Mouse (Mus musculus) MEL-GATA-1-ER (cell line): ENCODE data around the gene Fancc.
"Not testable (repeated sequence)": the region's sequence is repeated elsewhere in the genome, so short reads cannot be mapped to it uniquely, and the experiment has no call there.

Experiments
- DNase-seq: peaks from one replicate; pipeline ENCODE4 v3.0.0-alpha.2; 2012; ENCODE audit warnings: low read depth; ENCODE audit errors: extremely low read depth

The Fancc gene

DNA sequence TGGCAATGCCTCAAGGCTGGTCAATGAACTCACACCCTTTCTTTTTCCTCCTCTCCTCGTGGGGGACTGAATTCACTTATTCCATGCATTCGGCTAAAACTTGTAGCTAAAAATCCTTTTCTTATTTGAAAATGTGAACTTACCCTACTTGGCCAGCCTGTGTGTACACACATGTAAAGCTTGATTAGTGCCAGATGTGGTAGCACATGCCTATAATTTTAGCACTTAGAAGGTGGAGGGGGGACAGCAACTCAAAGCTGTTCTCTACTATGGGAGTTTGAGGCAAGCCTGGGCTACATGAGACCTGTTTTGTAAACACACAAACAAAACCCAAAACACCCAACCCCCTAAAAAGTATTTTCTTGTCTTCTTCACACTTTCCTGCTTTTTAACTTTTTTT, 19.5 kb upstream of the Fancc start:
- no peak for DNase-seq

DNA sequence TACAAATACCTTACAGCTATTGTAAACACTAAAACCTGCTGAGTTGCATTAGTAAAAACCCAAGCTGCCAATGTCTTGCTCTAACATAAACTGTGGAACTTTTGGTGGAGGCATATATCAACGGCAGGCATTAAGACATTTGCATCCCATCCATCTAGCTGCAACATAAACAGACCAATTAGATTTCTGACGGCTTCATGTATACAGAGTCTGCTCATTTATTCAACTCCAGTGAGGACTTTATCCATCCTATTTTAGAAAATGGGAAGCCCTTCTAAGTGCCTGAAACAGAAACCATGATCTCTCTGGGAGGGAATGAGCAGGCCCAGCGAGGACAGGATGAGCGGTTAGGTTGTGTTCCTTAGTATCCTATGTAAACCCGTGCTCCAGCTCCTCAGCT, 18.5 kb upstream of the Fancc start:
- no peak for DNase-seq

DNA sequence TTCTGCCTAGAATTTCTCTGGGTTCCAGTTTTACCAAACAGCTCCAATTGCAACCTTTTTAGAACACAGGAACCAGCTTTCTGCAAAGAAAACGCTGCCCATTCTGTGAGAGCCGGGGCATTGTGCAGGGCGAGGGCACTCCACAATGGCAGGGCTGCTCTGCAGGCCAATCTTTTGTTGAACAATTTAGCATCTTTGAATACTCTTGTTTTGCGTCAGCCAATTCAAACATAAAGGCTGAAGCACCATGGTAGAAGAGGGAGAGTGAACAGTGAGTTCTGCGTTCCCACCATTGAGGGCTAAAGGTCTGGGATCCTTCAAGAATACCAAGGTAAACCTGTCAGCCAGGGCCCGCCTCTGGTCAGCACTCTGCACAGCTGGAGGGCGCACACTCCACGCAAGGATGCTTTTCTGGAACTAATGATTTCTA, 17.9 kb upstream of the Fancc start:
- DNase-seq, result no peak

DNA sequence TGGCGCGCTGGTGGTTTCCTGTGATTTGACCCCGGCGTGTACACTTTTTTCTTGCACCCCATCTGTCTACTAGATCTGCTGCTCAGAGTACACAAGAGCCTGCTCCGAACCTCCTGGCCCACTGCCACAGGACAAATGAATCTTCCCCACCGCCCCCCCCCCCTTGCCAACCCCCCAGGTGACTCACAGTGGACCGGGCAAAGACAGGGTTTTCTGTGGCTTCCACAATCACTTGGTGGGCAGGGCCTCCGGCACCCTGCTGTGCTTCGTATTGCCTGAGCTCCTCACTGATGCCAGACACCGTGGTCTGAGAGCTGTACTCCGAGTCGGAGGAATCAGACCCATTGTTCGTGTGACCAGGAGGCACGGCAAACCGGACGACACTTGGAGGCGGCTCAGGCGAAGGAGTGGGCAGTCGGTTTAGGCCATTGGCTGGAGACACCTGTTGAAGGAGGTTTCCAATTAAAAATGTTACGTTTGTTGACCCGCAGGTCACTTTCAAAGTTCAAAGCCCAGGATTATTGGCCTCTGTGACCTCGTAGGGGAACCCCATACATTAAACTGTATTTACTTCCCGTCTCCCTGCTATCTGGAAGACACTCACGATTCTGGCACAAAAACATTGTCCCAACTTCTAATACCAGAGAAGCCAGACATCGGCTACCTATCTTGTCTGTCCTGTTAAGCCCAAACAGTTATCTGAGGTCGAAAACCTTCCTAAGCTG, 16.5 kb upstream of the Fancc start:
- DNase-seq, result no peak

DNA sequence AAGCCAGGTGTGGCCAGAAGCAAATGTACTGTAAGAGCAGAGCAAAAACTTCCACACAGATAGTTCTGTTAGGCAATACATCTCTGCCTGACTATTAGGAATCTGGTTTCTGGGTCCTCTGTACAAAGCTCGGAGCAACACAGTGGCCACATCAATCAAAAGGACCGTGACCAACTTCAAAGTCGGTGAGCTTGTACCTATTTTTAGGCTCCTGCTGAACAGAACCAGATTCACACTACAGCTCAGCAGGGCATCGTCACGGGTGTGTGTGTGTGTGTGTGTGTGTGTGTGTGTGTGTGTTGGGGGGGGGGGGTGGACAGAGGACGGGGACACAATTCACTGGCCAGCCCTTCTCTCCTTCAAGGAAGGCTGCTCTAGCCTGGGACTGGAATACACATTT, 15.3 kb upstream of the Fancc start:
- no peak for DNase-seq

DNA sequence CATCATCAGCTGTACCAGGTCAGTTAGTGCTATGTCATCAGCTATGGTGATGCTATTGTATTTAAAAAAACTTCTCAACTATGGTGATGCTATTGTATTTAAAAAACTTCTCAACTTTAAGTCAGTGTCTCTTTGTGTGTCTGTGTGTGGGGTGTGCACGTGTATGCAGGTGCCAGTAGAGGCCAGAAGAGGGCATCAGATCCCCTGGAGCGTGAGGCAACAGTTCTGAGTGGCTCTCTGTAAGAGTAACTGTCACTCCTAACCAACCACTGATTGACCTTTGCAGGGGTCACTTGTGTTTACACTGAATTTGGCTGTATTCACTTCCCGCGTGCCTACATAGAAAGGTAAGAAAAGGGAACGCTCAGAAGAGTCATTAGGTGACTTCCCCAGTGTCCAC, 10.7 kb upstream of the Fancc start:
- no peak for DNase-seq

DNA sequence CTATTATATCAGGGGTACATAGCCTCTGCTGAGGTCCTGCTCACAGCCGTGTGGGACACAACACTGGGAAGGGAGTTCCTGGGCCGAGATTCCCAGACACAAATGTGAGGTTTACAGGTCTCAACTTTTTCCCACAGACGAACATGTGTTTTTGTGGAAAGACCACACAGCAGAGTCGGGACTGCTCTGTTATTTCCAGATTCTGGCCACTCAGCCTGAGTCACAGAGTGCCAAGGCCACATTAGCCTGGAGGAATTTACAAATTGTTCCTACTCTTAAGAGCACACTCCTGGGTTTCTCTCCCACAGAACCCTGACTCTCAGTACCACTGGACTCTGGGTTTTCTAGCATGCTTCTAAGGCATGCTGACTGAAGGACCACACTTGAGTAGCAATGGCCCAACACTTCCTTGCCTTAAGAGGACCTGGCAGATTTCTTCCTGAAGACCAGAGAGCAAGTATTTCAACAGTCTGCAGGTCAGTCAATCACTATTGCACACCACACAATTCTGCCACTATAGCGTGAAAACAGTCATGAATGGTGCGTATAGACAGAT, 10.0 kb upstream of the Fancc start:
- no peak for DNase-seq

DNA sequence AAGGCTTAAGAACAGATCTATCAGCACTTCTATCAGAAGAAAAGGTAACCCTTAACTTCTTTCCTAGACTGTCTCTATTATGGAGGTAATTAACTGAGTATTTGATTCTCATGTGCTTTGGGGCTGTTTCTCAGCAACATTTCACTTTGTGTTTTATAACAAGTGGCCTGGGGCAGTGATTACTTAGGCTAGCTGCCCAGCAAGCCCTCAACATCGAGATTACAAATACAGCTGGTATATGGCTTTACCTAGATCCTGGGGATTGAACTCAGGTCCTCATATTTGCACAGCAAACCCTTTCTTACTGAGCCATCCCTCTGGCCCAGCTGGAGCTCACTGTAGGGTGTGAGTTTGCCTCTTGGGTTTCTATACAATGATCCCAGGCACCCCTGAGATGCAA, 9.3 kb upstream of the Fancc start:
- DNase-seq, result no peak

DNA sequence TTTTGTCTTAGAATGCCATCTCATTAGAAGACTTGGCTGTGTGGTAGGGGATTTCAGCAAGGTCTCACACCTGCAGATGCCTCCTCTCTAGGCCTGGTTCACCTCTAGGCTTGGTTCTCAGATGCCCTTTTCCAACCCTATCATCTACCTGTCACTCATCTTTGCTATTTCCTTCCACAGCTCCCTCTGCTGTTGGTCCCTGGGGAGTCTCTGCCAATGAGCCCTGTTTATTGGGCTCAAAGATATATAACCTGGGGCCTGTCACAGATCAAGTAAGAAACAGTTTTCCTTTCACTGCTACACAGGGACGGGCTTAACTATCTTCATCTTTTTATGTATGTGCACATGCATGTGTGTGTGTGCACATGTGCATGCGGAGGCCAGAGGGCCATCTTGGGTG, 5.3 kb upstream of the Fancc start:
- no peak for DNase-seq

DNA sequence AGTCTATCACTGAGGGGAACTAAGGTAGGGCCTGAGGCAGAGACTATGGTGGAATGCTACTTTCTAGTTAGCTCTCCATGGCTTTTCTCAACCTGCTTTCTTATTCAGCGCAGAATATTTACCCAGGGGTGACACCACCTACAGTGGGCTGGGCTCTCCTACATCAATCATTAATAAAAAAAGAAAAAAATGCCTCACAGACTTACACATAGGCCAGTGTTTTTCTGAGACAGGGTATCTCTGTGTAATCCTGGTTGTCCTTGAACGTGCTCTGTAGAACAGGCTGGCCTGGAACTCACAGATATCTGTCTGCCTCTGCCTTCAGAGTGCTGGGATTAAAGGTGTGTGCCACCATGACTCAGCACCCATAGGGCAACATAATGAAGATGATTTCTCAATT, 2.4 kb upstream of the Fancc start:
- no peak for DNase-seq

DNA sequence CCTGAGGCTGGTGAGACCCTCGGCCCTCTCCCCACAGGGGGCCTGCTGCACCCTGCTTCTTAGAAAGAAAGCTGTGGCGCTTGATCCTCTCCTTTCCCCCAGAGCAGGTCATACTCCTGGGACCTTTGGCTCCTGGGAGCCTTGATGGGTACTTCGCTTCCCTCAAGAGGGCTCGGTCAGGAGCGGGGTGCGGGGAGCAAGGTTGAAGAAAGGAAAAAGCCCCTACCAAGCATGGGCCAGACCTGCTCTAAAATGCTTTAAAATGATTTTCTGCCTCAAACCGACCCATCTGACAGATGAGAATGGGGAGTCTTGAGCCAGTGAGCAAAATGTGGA, 9.4 kb downstream of the Fancc start:
- DNase-seq, result no peak

DNA sequence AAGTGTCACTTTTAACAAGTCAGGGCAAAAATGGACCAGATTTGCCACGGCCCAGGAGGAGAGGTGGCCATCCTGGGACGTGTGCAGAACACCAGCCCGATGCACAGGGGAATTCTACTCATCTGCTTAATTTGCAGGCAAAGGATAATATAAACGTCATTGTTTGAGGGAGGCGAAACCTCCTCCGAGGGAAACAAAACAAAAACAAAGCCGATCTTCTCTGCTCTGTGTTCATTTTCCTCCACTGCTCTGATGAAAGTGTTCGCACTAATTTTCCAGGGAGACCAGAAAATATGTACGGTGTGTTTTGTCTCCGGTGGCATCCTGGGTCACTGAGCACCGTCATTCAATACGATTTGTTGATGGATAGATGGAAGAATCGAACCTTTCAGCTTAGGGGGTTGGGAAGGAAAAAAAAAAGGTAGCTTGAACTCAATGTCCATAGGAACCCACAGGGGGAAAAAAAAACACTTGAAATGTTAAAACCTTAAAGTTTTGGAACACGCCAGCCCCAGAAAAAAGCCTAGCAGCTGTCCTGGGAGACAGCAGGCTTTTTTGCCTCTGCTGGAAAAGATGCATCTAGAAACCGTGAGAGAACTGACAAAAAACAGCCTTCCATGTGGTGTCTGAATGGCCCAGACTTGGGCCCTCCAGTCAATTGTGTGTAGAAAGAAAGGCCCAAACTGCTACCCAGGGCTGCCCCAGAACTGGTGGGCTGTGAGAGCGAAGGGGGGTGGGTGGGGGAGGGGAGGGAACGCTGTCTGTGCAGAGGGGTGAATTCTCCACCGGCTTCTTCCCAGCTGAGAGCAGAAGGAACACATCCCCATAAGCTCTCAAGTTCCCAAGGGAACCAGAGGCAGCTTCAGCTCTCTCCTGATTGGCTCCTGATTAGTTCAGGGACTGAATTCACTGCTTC, 10.0 kb downstream of the Fancc start:
- DNase-seq, result no peak

DNA sequence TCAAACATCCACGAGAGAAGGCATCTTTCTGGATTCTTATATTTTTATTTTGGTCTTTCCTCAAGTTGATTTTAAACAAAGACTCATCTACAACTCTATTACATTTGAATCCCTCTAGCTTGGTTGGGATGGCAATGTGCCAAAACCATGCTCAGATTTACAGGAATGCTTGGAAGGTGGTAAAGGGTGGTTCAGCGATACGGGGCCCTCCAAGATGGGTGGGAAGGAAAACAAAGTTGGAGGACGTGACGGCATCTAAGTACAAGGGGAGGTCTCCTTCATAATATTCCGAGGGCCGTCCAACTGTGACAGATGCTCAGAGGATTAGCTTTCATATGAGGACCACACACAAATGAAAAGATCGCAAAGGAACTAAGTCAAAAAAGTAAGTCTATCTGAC, 21.7 kb downstream of the Fancc start:
- no peak for DNase-seq

DNA sequence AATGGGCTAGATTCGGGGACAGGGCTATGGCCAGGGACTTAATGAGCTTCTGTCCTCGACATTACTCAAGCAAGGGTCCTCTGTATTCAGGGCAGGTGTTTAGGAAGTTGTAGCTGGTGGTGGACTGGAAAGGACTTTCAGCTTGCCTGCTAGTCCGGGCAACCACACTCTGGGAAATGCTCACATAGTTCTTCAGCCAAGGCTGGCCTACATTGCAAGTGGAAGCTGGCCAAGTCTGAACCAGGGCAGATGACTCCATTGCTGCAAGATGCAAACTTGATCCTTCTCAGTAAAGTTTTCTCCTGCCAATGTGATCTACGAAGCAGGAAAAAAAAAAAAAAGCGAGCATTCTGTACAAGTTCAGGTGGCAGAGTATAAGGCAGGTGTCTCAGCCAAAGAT, 44.2 kb downstream of the Fancc start:
- no peak for DNase-seq

DNA sequence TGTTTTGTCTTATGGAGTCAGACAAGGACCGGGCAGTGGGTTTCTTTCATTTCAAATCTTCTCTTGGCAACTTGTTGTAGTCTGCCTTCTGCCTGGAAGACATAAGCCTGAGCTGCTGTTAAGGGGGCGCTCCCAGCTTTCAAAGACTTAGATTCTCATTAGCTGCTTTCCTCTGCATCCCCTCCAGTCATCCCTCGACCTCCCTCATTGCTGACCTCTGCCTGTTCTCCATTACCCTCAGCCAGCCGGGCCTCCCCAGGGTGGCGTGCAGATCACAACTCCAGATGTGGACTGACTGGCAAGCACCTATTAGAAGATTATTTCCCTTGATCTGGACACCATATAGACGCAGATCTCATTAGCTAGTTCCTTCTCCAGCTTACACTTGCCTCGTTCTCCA, 45.9 kb downstream of the Fancc start:
- no peak for DNase-seq

DNA sequence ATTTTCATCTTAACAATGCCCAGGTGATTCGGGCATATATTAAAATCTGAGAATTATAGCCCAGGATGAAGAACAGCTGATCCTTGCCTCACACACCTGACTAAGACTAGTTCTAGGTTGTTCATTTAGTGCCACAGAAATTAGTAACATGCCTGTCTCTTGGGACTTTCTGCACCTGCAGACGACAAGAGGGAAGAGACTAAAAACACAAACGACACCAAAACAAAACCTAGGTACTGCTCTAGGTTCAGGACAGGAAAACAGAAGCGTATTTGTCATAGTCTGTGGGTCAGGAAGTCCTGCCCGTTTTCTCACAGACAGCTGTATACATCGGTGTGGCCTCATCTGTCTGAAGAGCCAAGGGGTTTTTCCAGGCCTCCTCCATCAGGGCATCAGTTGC, 51.7 kb downstream of the Fancc start:
- DNase-seq, result no peak

DNA sequence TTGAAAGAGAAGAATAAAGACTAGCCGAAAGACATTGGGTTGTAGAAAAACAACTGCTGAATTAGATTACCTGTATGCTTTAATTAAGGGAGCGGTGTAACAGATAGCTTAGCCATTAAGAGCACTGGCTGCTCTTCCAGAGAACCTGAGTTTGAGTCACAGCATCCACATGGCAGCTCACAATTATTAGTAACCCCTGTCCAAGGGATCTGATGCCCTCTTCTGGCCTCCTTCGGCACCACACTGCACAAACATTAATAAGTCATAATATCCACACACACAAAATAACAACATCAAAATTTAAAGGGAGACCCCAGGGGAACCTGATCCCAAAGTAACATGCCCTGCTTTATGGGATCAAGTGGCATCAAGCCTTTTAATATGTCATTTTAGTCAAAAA, 64.3 kb downstream of the Fancc start:
- DNase-seq, result peak; percentile 53

DNA sequence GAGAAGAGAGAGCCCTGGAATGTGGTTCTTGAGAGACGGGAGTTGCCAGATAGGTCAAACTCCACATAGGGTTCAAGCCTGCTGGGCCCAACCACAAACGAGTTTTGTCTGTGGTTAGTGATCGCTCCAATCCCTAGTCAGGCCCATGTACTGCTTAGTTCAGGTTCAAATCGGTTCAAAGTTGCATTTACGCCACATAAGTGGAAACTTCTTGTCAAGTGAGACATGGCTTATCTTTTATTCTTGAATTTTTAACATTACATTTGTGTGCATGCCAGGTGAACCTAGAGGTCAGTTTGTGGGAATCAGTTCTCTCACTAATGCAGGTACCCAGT, 65.3 kb downstream of the Fancc start:
- peak; percentile 62 for DNase-seq

DNA sequence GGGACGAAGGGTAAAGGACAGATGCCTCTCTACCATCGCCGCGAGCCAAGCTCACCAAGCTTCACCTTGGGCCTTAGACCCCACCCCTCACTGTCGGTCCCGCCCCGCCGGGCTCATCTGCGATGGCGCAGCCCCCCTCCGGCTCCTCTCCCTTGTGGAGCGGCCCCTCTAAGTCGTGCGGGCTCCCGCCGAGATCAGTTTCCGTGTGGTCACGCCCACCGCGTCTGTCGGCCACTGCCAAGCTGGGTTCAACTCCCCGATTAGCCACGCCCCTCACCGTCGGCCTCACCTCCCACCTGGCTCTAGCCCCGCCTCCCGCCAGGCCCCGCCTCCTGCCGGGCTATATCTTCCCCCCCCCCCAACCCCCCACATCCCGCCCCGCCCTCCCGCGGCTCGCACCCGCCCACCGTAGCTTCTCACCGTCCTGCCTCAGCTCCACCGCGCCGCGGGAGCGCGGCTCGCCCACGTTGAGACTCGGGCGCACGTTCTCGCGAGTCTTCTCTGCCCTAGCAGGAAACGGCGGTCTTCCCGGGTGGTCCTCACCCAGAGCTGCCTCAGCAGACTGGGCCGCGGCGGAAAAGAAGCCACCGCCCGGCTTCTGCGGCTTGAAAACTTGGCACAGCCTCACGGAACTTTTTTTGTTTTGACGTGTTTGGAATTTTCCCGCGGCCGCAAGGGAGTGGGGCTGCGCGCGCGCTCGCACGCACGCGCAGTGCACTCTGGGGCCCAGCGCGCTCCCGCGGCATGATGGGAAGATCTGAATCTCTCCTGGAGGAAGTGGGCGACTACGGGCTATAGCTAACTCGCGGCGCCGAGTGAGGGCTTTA, 65.8 kb downstream of the Fancc start:
- peak; percentile 87 for DNase-seq

DNA sequence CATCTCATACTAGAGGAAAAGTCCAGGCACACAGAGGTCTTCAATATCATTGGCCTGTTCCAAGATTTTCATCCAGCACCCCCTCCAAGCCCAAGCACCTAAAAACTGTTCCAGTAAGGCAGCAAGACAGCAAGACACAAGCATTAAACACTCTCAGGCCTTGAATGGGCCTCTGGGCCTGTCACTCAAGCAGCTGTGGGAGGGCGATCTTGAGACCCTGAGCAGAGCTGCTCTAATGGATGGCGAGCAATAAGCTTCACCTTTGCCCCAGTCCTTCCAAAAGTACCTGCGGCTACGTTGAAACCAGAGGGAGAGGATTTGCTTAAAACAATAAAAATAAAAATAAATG, 66.4 kb downstream of the Fancc start:
- peak; percentile 75 for DNase-seq

DNA sequence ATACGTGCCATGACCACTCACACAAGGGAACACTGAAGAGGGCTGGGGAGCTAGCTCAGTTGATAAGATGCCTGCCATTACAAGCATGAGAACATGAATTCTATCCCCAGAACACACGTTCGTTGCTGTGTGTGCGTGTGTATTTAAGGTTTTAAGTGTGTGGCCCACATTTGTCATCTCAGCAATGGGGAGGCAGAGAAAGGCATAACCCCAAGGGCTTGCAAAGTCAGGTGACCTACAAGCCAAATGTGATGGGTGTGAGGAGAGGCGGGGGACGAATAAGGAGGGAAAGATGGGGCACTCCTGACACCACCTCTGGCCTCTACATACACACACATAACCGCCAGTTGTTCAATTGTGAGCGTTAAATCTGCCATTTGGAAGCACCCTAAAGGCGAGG, 66.9 kb downstream of the Fancc start:
- DNase-seq, result no peak

DNA sequence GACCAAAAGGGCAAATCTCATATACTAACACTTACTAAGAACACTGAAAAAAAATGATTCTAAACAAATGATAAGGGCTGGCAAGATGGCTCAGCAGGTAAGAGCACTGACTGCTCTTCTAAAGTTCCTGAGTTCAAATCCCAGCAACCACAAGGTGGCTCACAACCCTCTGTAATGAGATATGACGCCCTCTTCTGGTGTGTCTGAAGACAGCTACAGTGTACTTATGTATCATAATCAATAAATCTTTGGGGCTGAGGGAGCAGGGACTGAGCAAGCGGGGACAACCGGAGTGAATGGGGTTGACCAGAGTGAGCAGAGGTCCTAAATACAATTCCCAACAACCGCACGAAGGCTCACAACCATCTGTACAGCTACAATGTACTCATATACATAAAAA, 68.9 kb downstream of the Fancc start:
- not testable (repeated sequence) for DNase-seq
